Mouse (Mus musculus) adipocyte (in vitro differentiated cells): Measurements from ENCODE around the gene Prkce.

Experiments used
- DNase-seq: peaks from one replicate; pipeline ENCODE4 v3.0.0-alpha.2; 2016; ENCODE audit warnings: low spot score

Prkce gene

DNA sequence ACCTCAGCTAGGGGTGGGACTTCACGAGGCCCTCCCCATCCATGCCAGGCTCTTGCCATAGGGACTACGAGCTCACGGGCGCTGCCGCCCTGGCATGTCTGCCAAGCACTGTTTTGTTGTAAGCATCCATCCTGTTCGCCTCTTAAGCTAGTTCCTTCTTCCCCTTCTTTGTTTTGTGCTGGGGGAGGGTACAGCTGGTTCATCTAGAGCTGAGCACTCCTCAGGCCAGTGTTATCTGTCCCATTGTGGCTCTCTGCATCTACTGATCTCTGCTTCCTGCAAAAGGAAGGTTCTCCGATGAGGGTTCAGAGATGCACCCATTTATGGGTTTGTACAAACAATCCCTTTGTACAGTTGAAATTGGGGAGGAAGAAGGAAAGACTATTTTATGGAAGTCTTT is 9.1 kb downstream of the Prkce start:
- DNase-seq, result no peak

DNA sequence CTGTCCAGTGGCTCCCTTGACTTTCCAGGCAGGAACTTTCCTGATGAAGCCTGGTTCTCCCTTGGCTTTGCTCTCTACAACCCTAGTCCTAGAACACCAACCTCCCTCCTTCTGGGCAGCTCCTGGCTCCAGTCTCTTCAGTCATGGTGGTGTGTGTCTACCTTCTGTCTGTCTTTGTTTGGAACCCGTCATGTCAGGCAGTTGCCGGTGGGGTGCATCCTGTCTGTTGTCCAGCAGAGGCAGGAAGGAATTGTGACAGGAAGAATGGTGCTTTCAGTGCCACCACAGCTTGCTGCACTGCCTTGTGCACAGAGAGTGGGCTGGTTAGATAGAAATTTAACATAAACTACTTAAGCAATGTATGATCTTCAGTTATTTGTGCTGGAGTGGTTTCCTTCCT is 16.2 kb downstream of the Prkce start:
- no peak for DNase-seq

DNA sequence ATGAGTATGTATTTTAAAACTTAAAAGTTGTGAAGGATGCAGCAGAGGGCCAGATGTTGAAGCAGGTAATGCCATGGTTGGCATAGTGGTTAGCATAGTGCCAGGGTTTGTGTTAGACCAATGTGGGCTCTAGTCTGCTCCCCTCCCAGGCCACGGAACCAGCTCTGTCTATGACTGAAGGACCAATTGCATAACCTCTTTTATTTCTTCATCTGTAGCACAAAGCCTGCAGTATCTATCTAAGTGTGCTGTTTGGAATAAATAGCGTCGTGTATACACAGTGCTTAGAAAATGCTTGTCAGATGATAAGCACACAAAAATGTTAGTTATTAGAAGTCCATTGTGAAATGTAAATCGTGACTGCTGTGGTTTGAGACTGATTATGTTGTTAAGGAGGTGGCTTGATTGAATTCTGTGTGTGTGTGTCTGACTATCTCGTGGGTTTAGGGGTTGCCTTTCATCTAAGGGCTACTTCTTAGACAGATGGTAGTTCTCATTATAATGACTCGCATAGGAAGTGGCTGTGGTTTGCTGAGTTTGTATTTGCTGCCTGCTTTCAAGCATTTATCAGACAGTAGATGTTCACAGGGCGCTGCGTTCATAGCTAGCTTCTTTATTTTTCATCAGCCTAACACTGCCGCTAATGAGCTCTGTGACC is 17.1 kb downstream of the Prkce start:
- DNase-seq, result no peak

DNA sequence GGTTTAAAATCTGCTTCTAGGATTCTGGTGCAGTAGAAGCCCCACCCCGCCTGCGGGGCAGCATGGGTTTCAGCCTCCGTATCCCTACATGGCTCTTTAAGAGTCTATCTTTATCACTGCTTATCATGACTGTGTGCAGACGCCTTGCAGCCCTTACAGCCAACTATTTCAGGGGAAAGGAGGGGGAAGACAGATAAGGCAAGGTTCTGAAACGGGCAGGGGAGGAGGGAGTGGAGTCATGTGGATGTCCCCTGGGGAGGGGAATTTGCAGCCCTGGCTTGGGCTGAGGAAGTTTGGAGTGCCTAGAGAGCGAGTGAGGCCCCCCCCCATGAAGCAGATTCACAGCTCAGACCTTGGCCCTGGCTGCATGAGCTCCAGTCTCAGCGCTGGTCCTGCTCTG is 18.0 kb downstream of the Prkce start:
- DNase-seq, result no peak

DNA sequence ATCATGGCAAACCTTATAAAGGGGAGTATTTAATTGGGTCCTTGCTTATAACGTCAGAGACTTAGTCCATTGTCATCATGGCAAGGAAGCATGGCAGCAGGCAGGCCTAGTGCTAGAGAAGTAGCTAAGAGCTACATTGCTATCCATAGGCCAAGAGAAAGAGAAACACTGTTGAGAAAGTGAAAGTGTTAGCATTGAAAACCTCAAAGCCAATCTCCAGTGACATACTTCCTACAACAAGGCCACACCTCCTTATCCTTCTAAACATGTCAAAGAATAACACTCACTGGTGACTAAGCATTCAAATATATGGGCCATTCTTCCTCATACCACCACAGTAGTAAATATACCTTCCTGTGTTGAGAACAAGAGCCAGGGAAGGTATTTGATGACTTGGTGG is 20.2 kb downstream of the Prkce start:
- DNase-seq, result no peak

DNA sequence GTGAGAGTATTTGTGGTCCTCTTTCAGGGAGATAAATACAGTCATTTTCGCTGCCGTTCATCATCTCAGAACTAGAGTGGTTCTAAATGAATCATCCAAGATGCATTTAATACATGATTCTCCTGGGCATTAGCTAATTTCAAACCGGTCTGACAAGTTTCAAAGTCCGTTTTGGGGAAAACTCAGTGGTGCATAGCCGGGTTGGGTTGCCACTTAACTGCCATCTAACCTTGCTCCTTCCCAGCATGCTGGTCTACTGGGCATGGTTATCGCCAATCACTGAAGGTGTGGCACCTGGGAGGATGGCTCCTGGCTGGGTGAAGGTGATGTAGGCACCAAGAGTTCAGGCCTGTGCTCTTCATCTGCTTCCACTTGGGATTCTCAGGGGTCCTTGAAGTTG is 26.4 kb downstream of the Prkce start:
- no peak for DNase-seq

DNA sequence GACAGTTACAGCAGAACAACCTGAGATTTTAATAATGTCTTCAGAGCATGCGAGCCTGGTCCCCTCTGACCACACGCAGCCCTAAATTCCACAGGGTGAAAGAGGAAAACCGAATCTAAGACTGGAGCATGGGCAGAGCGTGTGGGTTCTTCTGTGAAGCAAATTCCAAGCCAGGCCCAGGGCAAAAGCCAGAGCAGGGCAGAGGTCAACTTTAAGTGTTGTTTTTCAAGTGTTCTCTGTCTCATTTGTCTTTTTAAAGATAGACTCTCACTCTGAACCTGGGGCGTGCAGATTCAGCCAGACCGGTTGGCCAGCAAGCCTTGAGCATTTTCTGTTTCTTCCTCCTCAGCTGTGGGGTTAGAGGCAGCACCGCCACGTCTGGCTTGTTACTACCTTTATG is 27.3 kb downstream of the Prkce start:
- peak; percentile 60 for DNase-seq

DNA sequence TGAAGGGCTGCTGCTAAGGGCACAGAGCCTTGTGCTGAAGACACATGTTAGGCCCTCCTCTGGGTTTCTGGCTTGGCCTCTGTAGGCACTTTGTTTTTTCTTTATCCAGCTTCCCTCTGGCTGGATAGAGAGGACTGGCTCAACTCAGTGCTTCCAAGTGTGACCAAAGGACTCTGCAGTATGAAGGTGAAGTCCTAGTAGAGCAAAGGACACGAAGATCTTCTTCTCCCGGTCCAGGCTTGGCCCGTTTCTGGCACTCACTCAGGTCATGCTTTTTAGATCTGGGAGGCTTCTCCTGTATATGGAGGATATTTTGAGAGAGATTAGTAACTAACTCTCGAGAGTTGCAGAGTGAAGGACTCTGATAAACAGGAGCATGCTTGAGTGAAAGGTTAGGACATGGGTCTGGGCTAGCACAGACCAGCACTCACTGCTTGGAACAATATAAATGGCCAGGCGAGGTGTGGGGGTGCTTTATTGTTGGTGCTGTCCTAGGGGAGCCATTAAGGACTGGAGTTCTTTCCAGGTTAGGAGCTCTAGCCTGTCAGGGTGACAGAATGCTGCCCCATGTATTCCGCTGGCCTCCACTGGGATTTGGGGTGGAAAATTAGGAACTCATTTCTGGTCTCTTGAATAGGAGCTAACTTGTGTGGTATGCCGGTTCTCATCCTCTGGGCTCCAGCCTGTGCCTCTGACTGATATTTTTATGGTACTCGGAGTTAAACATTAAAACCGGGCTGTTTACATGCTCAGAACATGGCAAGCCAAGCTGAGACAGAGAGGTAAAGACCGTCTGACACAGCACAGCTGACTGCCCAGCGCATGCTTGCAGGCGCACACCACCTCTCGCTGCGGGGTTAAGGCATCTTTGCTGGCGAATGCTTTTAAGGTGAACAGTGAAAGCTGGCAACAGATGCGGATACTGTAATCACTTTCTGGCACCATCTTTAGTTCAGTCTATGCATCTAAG is 31.2 kb downstream of the Prkce start:
- DNase-seq, result peak; percentile 65

DNA sequence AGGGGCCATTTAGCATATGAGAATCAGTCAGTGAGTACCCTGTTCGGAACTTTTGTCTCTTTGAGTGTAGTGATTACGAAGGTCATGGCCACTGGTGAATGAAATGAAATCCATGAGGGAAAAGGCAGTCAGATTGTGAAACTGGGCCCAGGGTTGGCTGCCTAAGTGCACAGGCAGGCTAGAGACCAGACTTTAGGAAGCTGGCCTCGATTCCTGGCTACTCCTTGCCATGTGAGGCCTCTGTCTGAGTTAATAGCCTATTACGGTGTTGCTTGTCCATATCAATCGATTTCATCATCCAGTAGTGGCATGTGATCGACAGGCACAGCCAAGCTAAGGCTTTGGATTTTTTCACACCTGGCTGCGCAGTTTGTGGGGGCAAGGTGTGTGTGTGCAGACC is 34.4 kb downstream of the Prkce start:
- peak; percentile 96 for DNase-seq

DNA sequence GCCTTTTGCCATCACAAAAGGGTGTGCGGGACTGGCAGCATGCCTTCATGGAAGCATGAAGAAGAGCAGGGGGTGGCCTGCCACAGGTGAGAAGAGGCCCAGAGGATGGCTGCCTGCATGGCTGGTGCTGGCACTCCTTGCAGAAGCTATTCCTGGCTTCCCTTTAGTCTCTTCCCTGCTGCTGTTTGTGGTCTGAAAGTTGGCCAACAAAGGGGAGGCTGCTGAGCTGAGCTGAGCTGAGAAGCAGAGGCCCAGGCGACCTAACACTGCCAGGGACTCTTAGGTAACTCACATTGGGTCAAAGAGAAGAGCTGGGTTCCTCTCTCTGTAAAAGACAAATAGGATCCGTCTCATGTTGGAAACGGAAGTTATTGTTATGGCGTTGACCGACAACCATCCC is 35.4 kb downstream of the Prkce start:
- peak; percentile 93 for DNase-seq

DNA sequence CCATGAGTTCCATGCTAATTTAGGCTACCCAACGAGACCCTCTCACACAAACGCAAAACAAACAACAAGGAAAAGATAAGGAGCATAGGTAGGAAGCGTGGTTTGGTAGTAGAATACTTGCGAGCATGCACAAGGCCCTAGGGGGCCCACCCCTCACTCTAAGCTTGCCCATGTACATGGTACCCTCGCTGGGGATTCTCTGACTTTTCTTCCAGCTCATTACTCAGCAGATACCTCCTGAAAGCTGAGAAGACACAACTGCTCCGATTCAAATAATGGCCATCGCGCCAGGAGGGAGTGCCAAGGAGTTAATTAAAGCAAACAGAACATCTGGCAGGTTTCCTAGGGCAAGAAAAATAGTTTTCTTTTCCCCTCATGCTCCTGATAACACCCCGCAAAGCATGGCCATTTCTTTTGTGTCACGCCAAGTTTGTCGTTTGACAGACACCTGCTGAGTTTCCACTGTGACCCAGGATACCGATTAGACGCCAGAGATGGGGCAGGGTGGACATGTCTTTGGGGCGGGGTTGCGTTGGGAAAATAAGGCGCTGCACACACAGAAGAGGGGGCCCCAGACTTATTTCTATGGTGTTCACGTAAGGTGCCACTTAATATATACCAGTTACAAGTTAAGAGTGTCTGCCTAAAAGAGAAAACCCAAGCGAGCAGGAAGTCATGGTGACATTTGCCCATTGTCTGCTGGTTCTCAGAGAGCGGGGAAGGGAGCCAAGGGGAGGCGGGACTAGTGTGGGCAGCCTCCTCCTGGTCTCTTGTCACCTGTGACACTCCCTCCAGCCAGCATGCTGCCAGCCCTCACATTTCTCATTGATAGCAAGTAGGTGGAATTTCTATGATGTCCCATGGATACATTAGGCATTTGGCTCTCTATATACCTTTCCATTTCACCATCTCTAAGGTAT is 36.2 kb downstream of the Prkce start:
- peak; percentile 73 for DNase-seq

DNA sequence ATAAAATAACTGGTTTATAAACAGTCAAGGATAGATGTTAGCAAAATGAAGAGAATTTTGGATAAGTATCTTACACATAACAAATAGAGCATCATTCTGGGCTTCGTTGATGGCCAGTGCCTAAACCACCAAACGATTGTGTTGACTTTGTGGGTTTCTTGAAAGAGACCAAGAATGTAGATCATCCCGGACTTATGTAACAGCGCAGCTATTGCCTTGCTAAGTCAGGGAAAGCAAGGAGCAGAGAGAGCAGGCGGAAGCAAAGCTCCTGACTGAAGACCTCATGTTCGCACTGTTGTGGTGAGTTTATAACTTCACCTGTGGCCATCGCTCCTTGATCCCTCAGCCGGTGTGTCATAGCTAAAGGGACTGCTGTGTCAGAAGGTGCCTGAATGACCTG is 38.7 kb downstream of the Prkce start:
- no peak for DNase-seq

DNA sequence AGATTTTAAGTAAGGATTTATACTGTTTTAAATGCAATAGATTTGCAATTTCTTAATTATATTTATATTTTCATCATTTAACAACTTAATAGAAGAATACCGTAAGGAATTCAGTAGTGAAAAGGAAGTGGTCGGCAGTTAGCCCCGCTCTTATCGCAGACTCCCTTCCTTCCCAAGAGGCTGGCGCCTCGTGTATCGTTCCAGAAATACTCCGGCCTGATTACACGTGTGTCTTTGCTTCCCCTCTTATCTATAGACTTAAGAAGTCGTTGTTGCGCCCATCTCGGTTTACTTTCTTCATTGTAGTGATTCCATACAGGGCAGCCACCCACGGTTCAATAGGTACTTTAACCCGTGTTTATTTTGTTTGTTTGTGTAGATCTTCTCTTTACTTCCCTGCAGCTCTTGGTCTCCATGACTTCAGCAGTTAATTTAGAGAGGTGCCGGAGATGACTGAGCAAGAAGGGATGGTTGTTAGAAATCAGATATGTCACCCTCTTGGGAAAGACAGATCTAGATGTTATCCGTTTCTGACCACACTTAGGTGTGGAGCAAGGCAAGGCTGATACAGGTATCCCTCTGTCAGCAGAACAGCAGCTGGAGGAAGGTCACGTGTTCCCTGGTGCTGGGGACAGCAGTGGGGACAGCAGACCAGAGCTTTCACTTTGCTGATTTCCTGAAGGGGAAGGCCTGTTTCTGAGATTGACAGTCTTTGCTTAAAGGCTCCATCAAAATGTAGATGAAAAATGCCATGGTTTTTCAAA is 40.7 kb downstream of the Prkce start:
- DNase-seq, result no peak

DNA sequence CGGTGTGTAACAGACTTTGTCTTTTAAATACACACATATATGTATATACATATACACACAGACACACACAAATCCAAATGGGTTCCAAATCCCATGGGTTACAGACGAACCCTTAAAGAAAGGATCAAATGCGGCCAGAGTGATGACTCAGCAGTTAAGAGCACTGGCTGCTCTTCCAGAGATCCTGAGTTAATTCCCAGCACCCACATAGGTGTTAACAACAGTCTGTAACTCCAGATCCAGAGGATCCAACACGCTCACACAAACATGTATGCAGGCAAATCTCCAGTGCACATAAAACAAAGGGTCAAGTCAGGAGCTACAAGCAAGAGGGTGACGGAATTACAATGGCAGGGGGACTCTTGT is 41.2 kb downstream of the Prkce start:
- no peak for DNase-seq

DNA sequence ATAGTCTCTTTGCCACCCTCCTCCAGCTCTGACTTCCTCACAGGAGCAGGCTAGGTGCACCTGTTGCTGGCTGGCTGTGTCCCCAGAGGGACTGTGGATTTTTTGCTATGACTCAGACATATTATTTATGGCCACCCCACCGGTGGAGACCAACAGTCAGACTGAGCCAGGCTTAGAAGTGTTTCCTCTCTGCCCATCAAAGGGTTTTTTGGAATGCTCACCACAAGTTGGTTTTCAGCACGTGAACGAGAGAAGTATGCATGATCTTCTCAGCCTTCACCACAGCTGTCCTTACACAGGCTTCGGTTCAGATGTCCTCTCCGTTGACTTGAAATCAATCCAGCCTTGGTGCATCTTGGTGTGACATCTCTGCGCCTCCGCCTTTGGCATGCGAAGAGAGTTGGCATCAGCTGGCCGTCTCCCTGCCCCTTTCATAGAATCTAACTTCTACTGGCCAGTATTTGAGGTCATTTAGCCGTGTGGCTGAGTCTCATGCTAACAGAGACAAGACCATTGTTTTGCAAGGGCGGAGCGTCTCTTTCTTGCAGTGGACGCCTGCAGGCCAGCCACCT is 42.2 kb downstream of the Prkce start:
- no peak for DNase-seq

DNA sequence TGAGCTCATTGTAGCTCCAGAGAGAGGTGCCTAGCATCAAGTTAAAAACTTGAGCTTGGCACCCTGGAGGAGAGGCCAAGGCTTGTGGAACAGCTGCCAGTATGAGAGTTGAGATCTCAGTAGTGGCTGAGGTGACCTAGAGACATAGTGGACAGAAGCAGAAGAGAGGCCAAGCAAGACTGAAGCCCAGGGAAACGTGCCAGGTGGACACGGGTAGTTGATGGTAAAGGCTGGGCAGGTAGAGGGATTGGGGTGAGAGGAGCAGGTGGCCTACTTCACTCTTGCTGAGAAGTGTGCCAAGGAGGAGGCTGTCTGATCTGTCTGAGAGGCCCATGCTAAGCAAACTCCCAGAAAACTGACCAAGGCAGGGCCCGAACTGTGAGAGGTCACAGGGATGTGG is 44.6 kb downstream of the Prkce start:
- DNase-seq, result no peak

DNA sequence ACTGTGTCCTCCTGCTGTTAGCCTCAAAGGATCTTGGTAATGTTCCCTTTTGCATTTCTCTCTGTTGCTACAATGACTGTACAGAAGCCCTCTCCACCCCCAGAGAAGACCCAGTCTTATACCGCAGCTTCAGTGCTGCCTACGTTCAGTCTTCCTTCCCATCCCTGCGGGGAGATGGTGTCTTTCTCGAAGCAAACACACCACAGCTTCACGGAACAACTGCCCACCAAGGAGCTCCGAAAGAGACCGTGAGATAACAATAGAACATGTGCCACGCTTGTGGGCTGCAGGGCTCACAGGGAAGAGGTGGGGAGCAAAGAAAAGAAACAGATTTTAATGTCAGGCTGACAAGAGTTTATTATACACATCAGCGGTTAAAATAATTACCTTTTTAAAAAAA is 46.7 kb downstream of the Prkce start:
- no peak for DNase-seq

DNA sequence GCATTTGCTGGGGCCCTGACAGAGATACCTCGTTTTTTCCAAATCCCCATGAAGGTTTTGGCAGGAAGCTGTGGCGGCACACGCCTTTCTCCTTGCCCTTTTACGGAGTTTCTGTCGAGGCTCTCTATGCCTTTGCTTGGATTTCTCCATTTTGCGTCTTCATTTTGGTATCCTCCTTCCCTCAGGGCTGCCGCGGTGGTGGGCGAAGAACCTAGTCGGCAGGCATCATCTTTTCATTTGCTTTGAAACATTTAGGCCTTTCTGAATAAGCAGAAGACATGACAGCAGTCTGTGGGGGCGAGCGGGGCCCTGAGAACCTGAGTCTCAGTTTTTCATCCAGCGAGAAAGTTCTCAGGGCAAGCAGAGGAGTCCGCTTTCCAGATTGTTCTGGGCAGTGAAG is 47.2 kb downstream of the Prkce start:
- DNase-seq, result no peak

DNA sequence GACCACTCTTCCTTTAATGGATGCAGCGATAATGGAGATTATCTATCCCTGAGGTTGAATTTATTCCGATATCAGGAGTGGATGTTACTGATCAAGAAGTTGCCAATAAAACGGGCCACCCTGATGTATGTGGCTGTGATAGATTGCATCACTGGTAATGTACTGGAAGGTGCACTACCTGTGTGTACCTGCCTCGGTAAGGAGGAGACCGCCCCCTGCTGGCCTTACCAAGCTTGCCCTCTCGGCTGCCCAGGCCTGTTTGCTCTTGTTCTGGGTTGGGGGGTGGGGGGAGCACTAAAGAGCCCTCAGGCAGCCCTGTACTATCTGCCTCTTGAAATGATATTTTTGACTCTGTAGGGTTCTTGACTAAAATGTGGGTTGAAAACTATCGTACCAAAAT is 48.2 kb downstream of the Prkce start:
- DNase-seq, result no peak

DNA sequence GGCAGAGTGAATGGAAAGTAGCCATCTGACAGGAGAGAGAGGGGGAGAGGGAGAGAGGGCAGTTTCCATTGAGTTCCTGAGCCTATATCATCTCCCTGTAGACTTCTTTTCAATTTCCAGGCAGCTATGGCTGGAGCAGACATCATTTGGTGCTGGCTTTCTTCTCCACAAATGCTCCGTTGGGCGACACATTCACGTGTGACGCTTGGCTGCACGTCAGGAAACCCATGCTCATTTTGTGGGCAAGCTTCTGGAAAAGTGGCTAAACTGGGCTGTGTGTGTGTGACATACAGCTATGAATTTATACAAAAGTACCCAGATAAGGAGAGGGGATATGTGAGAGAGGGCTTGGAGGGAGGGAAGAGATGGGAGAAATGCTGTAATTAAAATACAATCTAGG is 49.9 kb downstream of the Prkce start:
- no peak for DNase-seq

DNA sequence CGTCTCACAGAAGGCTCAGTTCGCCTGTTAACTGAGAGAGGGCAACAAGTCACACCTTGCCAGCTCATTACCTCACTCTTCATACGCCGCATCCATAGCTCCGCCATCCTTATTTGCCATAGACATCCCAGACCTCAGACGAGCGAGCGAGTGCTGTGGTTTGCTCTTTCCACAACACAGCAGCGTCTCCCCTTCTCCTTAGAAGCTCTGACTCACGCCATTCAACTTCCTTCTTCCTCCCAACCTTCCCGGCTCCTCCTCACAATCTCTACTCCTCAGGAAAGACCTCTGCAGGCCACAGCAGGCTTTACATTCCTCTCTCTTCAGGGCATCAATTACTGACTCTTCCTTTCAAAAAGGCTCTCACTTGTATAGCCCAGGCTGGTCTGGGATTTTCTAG is 51.0 kb downstream of the Prkce start:
- DNase-seq, result no peak
